Mouse (Mus musculus): ENCODE results near the gene Mmrn1. TPM values are rescaled to one million over a fixed set of nuclear protein-coding genes. Genes with fewer than 3 reads are reported as not detected.

Mmrn1 gene
- polyA plus RNA-seq, 1 experiment: 1.4 TPM

GRCm38 (mm10) chr6:60986914-60987313, 62.1 kb downstream of the Mmrn1 start:
- 88% methylated on average over 11 of the region's 11 CpGs for WGBS
- DNase-seq (ENCODE audit: low read depth in 1 of 2, low spot score in 2 of 2): no peak
- H3K27ac ChIP-seq (ENCODE audit: insufficient read depth, low read length): no peak overlapping the region
- H3K4me1 ChIP-seq (ENCODE audit: control insufficient read depth, insufficient read depth, insufficient read length): no peaks in the 10 kb centered on the region
- H3K36me3 ChIP-seq (ENCODE audit: control insufficient read depth, insufficient read depth, low read length): no peaks in the 10 kb centered on the region
- no peak overlapping the region for H3K4me3 ChIP-seq (ENCODE audit: extremely low read depth, insufficient read depth, insufficient read length)
- H3K27me3 ChIP-seq (ENCODE audit: control insufficient read depth, insufficient read depth, low read length): no peaks in the 10 kb centered on the region
- TF ChIP-seq POLR2A (IDR thresholded peaks at IDR 0.05; ENCODE audit: low read depth, low read length) (no peak), CTCF (IDR thresholded peaks at IDR 0.05; ENCODE audit: extremely low read depth, insufficient read depth, insufficient read length, insufficient replicate concordance) (no peak)

GRCm38 (mm10) chr6:60987804-60988203, 63.0 kb downstream of the Mmrn1 start:
- H3K4me3 ChIP-seq (ENCODE audit: extremely low read depth, insufficient read depth, insufficient read length): no peak overlapping the region
- no peak overlapping the region for H3K27ac ChIP-seq (ENCODE audit: insufficient read depth, low read length)
- TF ChIP-seq CTCF (IDR thresholded peaks at IDR 0.05; ENCODE audit: extremely low read depth, insufficient read depth, insufficient read length, insufficient replicate concordance) (no peak), POLR2A (IDR thresholded peaks at IDR 0.05; ENCODE audit: low read depth, low read length) (no peak)
- no peaks in the 10 kb centered on the region for H3K27me3 ChIP-seq (ENCODE audit: control insufficient read depth, insufficient read depth, low read length)
- no peaks in the 10 kb centered on the region for H3K4me1 ChIP-seq (ENCODE audit: control insufficient read depth, insufficient read depth, insufficient read length)
- H3K36me3 ChIP-seq (ENCODE audit: control insufficient read depth, insufficient read depth, low read length): no peaks in the 10 kb centered on the region
- no peak for DNase-seq (ENCODE audit: low read depth in 1 of 2, low spot score in 2 of 2)
- 83% methylated on average over 3 of the region's 3 CpGs for WGBS

- Histone ChIP-seq H3K36me3 (ENCODE audit: control insufficient read depth, insufficient read depth, low read length) (no peaks in the 10 kb centered on the region), H3K4me3 (ENCODE audit: extremely low read depth, insufficient read depth, insufficient read length) (no peak overlapping the region), H3K4me1 (ENCODE audit: control insufficient read depth, insufficient read depth, insufficient read length) (no peaks in the 10 kb centered on the region), H3K27ac (ENCODE audit: insufficient read depth, low read length) (no peak overlapping the region), H3K27me3 (ENCODE audit: control insufficient read depth, insufficient read depth, low read length) (no peaks in the 10 kb centered on the region)
- TF ChIP-seq POLR2A (IDR thresholded peaks at IDR 0.05; ENCODE audit: low read depth, low read length) (no peak), CTCF (IDR thresholded peaks at IDR 0.05; ENCODE audit: extremely low read depth, insufficient read depth, insufficient read length, insufficient replicate concordance) (no peak)
- DNase-seq (ENCODE audit: low read depth in 1 of 2, low spot score in 2 of 2): no peak
- WGBS: 95% methylated on average over 1 of the region's 1 CpGs
These were observed 67.6 kb downstream of the Mmrn1 start for GRCm38 (mm10) chr6:60992366-60992765.

GRCm38 (mm10) chr6:60993386-60994108, 68.8 kb downstream of the Mmrn1 start:
- Histone ChIP-seq H3K4me3 (ENCODE audit: extremely low read depth, insufficient read depth, insufficient read length) (no peak overlapping the region), H3K27me3 (ENCODE audit: control insufficient read depth, insufficient read depth, low read length) (no peaks in the 10 kb centered on the region), H3K36me3 (ENCODE audit: control insufficient read depth, insufficient read depth, low read length) (no peaks in the 10 kb centered on the region), H3K4me1 (ENCODE audit: control insufficient read depth, insufficient read depth, insufficient read length) (no peaks in the 10 kb centered on the region), H3K27ac (ENCODE audit: insufficient read depth, low read length) (no peak overlapping the region)
- 91% methylated on average over 4 of the region's 4 CpGs for WGBS
- no peak for TF ChIP-seq POLR2A (IDR thresholded peaks at IDR 0.05; ENCODE audit: low read depth, low read length)
- no peak for TF ChIP-seq CTCF (IDR thresholded peaks at IDR 0.05; ENCODE audit: extremely low read depth, insufficient read depth, insufficient read length, insufficient replicate concordance)
- no peak for DNase-seq (ENCODE audit: low read depth in 1 of 2, low spot score in 2 of 2)

GRCm38 (mm10) chr6:60994114-60994513, 69.3 kb downstream of the Mmrn1 start:
- Histone ChIP-seq H3K4me1 (ENCODE audit: control insufficient read depth, insufficient read depth, insufficient read length) (no peaks in the 10 kb centered on the region), H3K27ac (ENCODE audit: insufficient read depth, low read length) (no peak overlapping the region), H3K27me3 (ENCODE audit: control insufficient read depth, insufficient read depth, low read length) (no peaks in the 10 kb centered on the region), H3K36me3 (ENCODE audit: control insufficient read depth, insufficient read depth, low read length) (no peaks in the 10 kb centered on the region), H3K4me3 (ENCODE audit: extremely low read depth, insufficient read depth, insufficient read length) (no peak overlapping the region)
- TF ChIP-seq CTCF (IDR thresholded peaks at IDR 0.05; ENCODE audit: extremely low read depth, insufficient read depth, insufficient read length, insufficient replicate concordance) (no peak), POLR2A (IDR thresholded peaks at IDR 0.05; ENCODE audit: low read depth, low read length) (no peak)
- 74% methylated on average over 6 of the region's 6 CpGs for WGBS
- DNase-seq (ENCODE audit: low read depth in 1 of 2, low spot score in 2 of 2): no peak

GRCm38 (mm10) chr6:60994521-60994920, 69.7 kb downstream of the Mmrn1 start:
- TF ChIP-seq POLR2A (IDR thresholded peaks at IDR 0.05; ENCODE audit: low read depth, low read length): no peak
- no peak for TF ChIP-seq CTCF (IDR thresholded peaks at IDR 0.05; ENCODE audit: extremely low read depth, insufficient read depth, insufficient read length, insufficient replicate concordance)
- 85% methylated on average over 10 of the region's 10 CpGs for WGBS
- H3K27ac ChIP-seq (ENCODE audit: insufficient read depth, low read length): no peak overlapping the region

GRCm38 (mm10) chr6:60995596-60995995, 70.8 kb downstream of the Mmrn1 start:
- no peak for DNase-seq (ENCODE audit: low read depth in 1 of 2, low spot score in 2 of 2)
- TF ChIP-seq POLR2A (IDR thresholded peaks at IDR 0.05; ENCODE audit: low read depth, low read length) (no peak), CTCF (IDR thresholded peaks at IDR 0.05; ENCODE audit: extremely low read depth, insufficient read depth, insufficient read length, insufficient replicate concordance) (no peak)
- Histone ChIP-seq H3K4me3 (ENCODE audit: extremely low read depth, insufficient read depth, insufficient read length) (no peak overlapping the region), H3K27me3 (ENCODE audit: control insufficient read depth, insufficient read depth, low read length) (no peaks in the 10 kb centered on the region), H3K36me3 (ENCODE audit: control insufficient read depth, insufficient read depth, low read length) (no peaks in the 10 kb centered on the region), H3K4me1 (ENCODE audit: control insufficient read depth, insufficient read depth, insufficient read length) (no peaks in the 10 kb centered on the region), H3K27ac (ENCODE audit: insufficient read depth, low read length) (no peak overlapping the region)
- WGBS: 91% methylated on average over 6 of the region's 6 CpGs

More at GRCm38 (mm10) chr6:60994521-60994920, 69.7 kb downstream of the Mmrn1 start:
- no peaks in the 10 kb centered on the region for H3K4me1 ChIP-seq (ENCODE audit: control insufficient read depth, insufficient read depth, insufficient read length)
- H3K36me3 ChIP-seq (ENCODE audit: control insufficient read depth, insufficient read depth, low read length): no peaks in the 10 kb centered on the region
- no peaks in the 10 kb centered on the region for H3K27me3 ChIP-seq (ENCODE audit: control insufficient read depth, insufficient read depth, low read length)
- no peak for DNase-seq (ENCODE audit: low read depth in 1 of 2, low spot score in 2 of 2)
- H3K4me3 ChIP-seq (ENCODE audit: extremely low read depth, insufficient read depth, insufficient read length): no peak overlapping the region

Measured in spleen, adult 2 months (tissue).